Mouse (Mus musculus): ENCODE data around the gene Usp21.
"Not testable (repeated sequence)": the region's sequence is repeated elsewhere in the genome, so short reads cannot be mapped to it uniquely, and the experiment has no call there.

Usp21 gene

GRCm38 (mm10) chr1:171287136-171288081 lies at the start of gene Usp21:
Gene Usp21, minus strand, starts transcription at chr1:171287991.
- DNase-seq: peak; percentile 96

- DNase-seq: peak; percentile 41
Observed at GRCm38 (mm10) chr1:171330216-171330560, 42.4 kb upstream of the Usp21 start.

- peak; percentile 36 for DNase-seq
Observed at GRCm38 (mm10) chr1:171329433-171330215, 41.8 kb upstream of the Usp21 start.

- peak; percentile 96 for DNase-seq
Observed at GRCm38 (mm10) chr1:171328839-171329432, 41.1 kb upstream of the Usp21 start, which contains the start of gene Dedd. Gene Dedd, plus strand, starts transcription at chr1:171329145.

- DNase-seq: no peak
Observed at GRCm38 (mm10) chr1:171328244-171328643, 40.5 kb upstream of the Usp21 start.

- DNase-seq: not testable (repeated sequence)
Observed at GRCm38 (mm10) chr1:171326588-171326987, 38.8 kb upstream of the Usp21 start.

- no peak for DNase-seq
Observed at GRCm38 (mm10) chr1:171325571-171325970, 37.8 kb upstream of the Usp21 start.

- peak; percentile 56 for DNase-seq
Observed at GRCm38 (mm10) chr1:171322012-171322411, 34.2 kb upstream of the Usp21 start.

GRCm38 (mm10) chr1:171321415-171321814 lies 33.6 kb upstream of the Usp21 start:
- DNase-seq: peak; percentile 35

GRCm38 (mm10) chr1:171320151-171320550 lies 32.4 kb upstream of the Usp21 start:
- DNase-seq: no peak

- peak; percentile 70 for DNase-seq
Observed at GRCm38 (mm10) chr1:171319748-171320147, 32.0 kb upstream of the Usp21 start.

GRCm38 (mm10) chr1:171309321-171309720 lies 21.5 kb upstream of the Usp21 start:
- no peak for DNase-seq

- not testable (repeated sequence) for DNase-seq
Observed at GRCm38 (mm10) chr1:171306157-171306556, 18.4 kb upstream of the Usp21 start.

GRCm38 (mm10) chr1:171298226-171298625 lies 10.4 kb upstream of the Usp21 start:
- no peak for DNase-seq

GRCm38 (mm10) chr1:171295063-171295402 lies 7.2 kb upstream of the Usp21 start:
- no peak for DNase-seq

GRCm38 (mm10) chr1:171294298-171295062 lies 6.7 kb upstream of the Usp21 start, which contains the start of gene Ufc1:
Gene Ufc1, minus strand, starts transcription at chr1:171295024.
- peak; percentile 92 for DNase-seq

GRCm38 (mm10) chr1:171293906-171294297 lies 6.1 kb upstream of the Usp21 start:
- DNase-seq: no peak

- peak; percentile 9 for DNase-seq
Observed at GRCm38 (mm10) chr1:171293351-171293750, 5.6 kb upstream of the Usp21 start.

- DNase-seq: peak; percentile 10
Observed at GRCm38 (mm10) chr1:171288328-171288727, 537 bp upstream of the Usp21 start.

GRCm38 (mm10) chr1:171286517-171286916 lies 1.3 kb downstream of the Usp21 start:
- peak; percentile 28 for DNase-seq

- peak; percentile 10 for DNase-seq
Observed at GRCm38 (mm10) chr1:171285096-171285892, 2.5 kb downstream of the Usp21 start.

- DNase-seq: peak; percentile 22
Observed at GRCm38 (mm10) chr1:171284491-171284890, 3.3 kb downstream of the Usp21 start.

Measured in kidney, adult 9 months (tissue).